Mouse (Mus musculus) neural tube, embryonic 12.5 days (tissue): ENCODE results near the gene Tas1r2. TPM values are rescaled to one million over a fixed set of nuclear protein-coding genes. Genes with fewer than 3 reads are reported as not detected.
A peak's percentile ranks its signal among the peaks of the same experiment; 100 is the strongest.

ENCODE experiments used
- ATAC-seq: fragments of 200-750 bp; cut with Nextera tagmentation; 2 replicates; pipeline ENCODE4 v1.8.0; 2017; ENCODE audit warnings: low read depth, mild to moderate bottlenecking, moderate TSS enrichment, moderate library complexity; ENCODE audit not compliant: low FRiP score
- H3K27ac ChIP-seq: fragments of 300-500 bp; sonication (generic); 2 replicates; pipeline ENCODE4 v1.5.1; 2016
- H3K27me3 ChIP-seq: fragments of 300-500 bp; sonication (generic); replicated peaks from 2 replicates; pipeline ENCODE4 v1.6.1; 2016; ENCODE audit warnings: mild to moderate bottlenecking
- H3K36me3 ChIP-seq: fragments of 300-500 bp; sonication (generic); 2 replicates; pipeline ENCODE4 v1.6.1; 2016; ENCODE audit warnings: mild to moderate bottlenecking
- H3K4me1 ChIP-seq: fragments of 300-500 bp; sonication (generic); 2 replicates; pipeline ENCODE4 v1.6.1; 2016
- H3K4me2 ChIP-seq: fragments of 300-500 bp; sonication (generic); replicated peaks from 2 replicates; pipeline ENCODE4 v1.6.1; 2016; ENCODE audit warnings: mild to moderate bottlenecking
- H3K4me3 ChIP-seq: fragments of 300-500 bp; sonication (generic); 2 replicates; pipeline ENCODE4 v1.5.1; 2016
- H3K9ac ChIP-seq: fragments of 300-500 bp; sonication (generic); 2 replicates; pipeline ENCODE4 v1.6.1; 2016; ENCODE audit warnings: mild to moderate bottlenecking
- H3K9me3 ChIP-seq: fragments of 300-500 bp; sonication (generic); 2 replicates; pipeline ENCODE4 v1.6.1; 2016; ENCODE audit warnings: mild to moderate bottlenecking
- WGBS: fragments of 180-500 bp; shearing (Covaris S2); methylation state at CpG from one replicate; pipeline ENCODE4 v1.1.7; 2016; 5-methylcytosine and 5-hydroxymethylcytosine counted together
- polyA plus RNA-seq: library from polyadenylated mRNA; unstranded; fragments of >200 nt; fragmentation: Nextera tagmentation; extraction: Ambion mirVana; gene quantifications from 2 replicates; pipeline ENCODE4 v1.2.1, GENCODE M21; 2016

Tas1r2 gene
- not detected in 2 replicates for polyA plus RNA-seq

- no peaks in the 10 kb centered on the region for H3K27me3 ChIP-seq
- no peak within 1 kb of the TSS for H3K27ac ChIP-seq
- WGBS = 83% methylated on average over 8 of the region's 8 CpGs
- no peaks in the 10 kb centered on the region for H3K9me3 ChIP-seq
- H3K9ac ChIP-seq = no peak within 1 kb of the TSS
- peaks cover 8% of the 10 kb centered on the region; the same call in 1 of the 2 replicates for H3K36me3 ChIP-seq
- ATAC-seq = no peak
- H3K4me1 ChIP-seq = 0 out of 2 replicates have a peak, but pooled peaks cover 6% of the 10 kb centered on the region
- H3K4me3 ChIP-seq = no peak within 1 kb of the TSS
- no peak within 1 kb of the TSS for H3K4me2 ChIP-seq
Measured at GRCm38 (mm10) chr4:139653238-139653637, at the start of gene Tas1r2. Gene Tas1r2 (plus strand): TSS chr4:139653538.

DNA sequence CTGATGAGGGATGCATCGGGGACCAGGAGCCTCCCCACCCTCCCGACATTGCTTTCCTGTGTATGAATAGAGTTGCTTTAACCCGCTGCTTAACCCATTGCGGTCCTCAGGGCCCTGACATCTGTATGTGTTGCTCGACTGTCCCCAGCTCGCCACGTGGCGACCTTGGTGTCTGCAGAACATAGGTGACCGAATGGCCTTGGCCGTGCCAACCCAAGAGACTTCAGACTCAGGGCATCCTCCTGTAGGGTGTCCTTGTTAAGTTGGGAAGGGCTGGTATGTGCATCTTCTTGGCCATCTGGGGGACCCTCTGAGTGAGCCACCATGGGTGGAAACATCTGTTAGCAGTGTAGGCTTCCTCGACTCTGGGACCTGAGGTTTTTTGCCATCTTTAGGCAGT, 48.1 kb upstream of the Tas1r2 start:
- Histone ChIP-seq H3K9me3 (no peaks in the 10 kb centered on the region), H3K4me1 (peaks cover 17% of the 10 kb centered on the region), H3K4me3 (no peak overlapping the region), H3K4me2 (no peak overlapping the region), H3K9ac (no peak overlapping the region), H3K27me3 (no peaks in the 10 kb centered on the region), H3K27ac (no peak overlapping the region), H3K36me3 (peaks cover 38% of the 10 kb centered on the region)
- no peak for ATAC-seq
- 90% methylated on average over 11 of the region's 11 CpGs for WGBS

DNA sequence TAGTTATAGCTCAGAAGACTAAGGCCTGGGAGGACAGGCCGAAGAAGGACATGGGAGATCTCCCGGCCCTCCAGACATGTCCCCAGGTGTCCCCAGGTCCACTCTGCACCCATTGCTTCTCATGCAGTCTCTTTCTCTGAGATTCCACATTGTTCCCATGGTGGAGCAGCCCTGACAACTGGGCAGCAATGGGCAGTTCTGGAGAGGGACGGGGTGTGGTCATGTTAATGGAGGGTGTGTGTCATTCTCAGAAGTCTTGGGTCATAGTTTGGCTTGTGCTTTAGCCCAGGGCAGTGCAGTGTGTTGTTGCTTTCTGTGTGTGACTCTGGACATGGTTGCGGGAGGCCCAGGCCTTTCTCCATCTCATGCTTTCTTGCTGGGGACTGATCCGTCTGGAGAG, 46.6 kb upstream of the Tas1r2 start:
- Histone ChIP-seq H3K4me3 (no peak overlapping the region), H3K36me3 (peaks cover 38% of the 10 kb centered on the region), H3K27me3 (no peaks in the 10 kb centered on the region), H3K9me3 (no peaks in the 10 kb centered on the region), H3K4me1 (peaks cover 19% of the 10 kb centered on the region), H3K4me2 (no peak overlapping the region), H3K27ac (no peak overlapping the region), H3K9ac (no peak overlapping the region)
- no peak for ATAC-seq
- WGBS = 93% methylated on average over 5 of the region's 5 CpGs

- Histone ChIP-seq H3K4me2 (no peak overlapping the region), H3K36me3 (peaks cover 53% of the 10 kb centered on the region)
Measured at GRCm38 (mm10) chr4:139608975-139609374, 44.4 kb upstream of the Tas1r2 start.

GRCm38 (mm10) chr4:139610954-139611353, 42.4 kb upstream of the Tas1r2 start:
- Histone ChIP-seq H3K4me2 (0 out of 2 replicates have a peak overlapping the region, but pooled peaks have one; percentile 48), H3K36me3 (peaks cover 56% of the 10 kb centered on the region), H3K4me1 (peaks cover 10% of the 10 kb centered on the region), H3K4me3 (no peak overlapping the region), H3K9ac (no peak overlapping the region), H3K27me3 (no peaks in the 10 kb centered on the region), H3K9me3 (peaks cover 5% of the 10 kb centered on the region; the same call in 1 of the 2 replicates), H3K27ac (no peak overlapping the region)
- peak; percentile 48; the same call in 1 of the 2 replicates for ATAC-seq
- 64% methylated on average over 6 of the region's 6 CpGs for WGBS

More at GRCm38 (mm10) chr4:139608975-139609374, 44.4 kb upstream of the Tas1r2 start:
- 75% methylated on average over 4 of the region's 4 CpGs for WGBS
- H3K27ac ChIP-seq = no peak overlapping the region
- H3K9ac ChIP-seq = no peak overlapping the region
- no peak for ATAC-seq
- H3K4me1 ChIP-seq = peaks cover 10% of the 10 kb centered on the region
- H3K27me3 ChIP-seq = no peaks in the 10 kb centered on the region
- H3K9me3 ChIP-seq = peaks cover 5% of the 10 kb centered on the region; the same call in 1 of the 2 replicates
- H3K4me3 ChIP-seq = no peak overlapping the region

DNA sequence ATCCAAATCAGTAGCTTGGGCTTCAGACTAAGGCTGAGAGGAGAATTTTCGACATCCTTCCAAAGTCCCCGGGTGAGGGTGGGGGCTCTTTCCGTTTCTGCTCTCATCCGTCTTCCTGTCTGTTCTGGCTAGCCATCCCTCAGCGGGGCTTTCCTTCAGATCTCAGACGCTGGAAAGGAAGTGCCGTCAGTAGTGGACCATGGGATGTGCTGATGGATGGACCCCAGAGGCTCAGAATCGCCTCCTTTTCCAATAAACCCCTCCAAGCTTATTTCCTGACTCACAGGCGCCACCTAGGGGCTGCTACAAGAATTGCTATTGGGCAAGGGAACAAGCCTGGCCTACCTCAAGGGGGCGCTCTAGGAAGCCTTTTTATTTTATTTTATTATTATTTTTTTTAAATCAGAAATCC, 41.8 kb upstream of the Tas1r2 start:
- 4% methylated on average over 10 of the region's 10 CpGs for WGBS
- Histone ChIP-seq H3K27me3 (no peaks in the 10 kb centered on the region), H3K4me3 (no peak overlapping the region), H3K36me3 (peaks cover 56% of the 10 kb centered on the region), H3K4me1 (peaks cover 15% of the 10 kb centered on the region), H3K27ac (no peak overlapping the region), H3K9ac (no peak overlapping the region), H3K4me2 (peak overlapping the region; percentile 48), H3K9me3 (peaks cover 5% of the 10 kb centered on the region; the same call in 1 of the 2 replicates)
- ATAC-seq = peak; percentile 62; the same call in 1 of the 2 replicates

- peaks cover 42% of the 10 kb centered on the region for H3K36me3 ChIP-seq
- WGBS = 92% methylated on average over 21 of the region's 21 CpGs
- H3K9me3 ChIP-seq = peaks cover 5% of the 10 kb centered on the region; the same call in 1 of the 2 replicates
- no peak overlapping the region for H3K4me2 ChIP-seq
- H3K27ac ChIP-seq = no peak overlapping the region
- no peaks in the 10 kb centered on the region for H3K27me3 ChIP-seq
- ATAC-seq = no peak
- H3K4me1 ChIP-seq = peaks cover 15% of the 10 kb centered on the region; the same call in 1 of the 2 replicates
- no peak overlapping the region for H3K9ac ChIP-seq
- no peak overlapping the region for H3K4me3 ChIP-seq
Measured at GRCm38 (mm10) chr4:139614524-139615260, 38.6 kb upstream of the Tas1r2 start.

- no peaks in the 10 kb centered on the region for H3K27me3 ChIP-seq
- no peak for ATAC-seq
- WGBS = 18% methylated on average over 24 of the region's 24 CpGs
Measured at GRCm38 (mm10) chr4:139616276-139617000, 36.9 kb upstream of the Tas1r2 start.

DNA sequence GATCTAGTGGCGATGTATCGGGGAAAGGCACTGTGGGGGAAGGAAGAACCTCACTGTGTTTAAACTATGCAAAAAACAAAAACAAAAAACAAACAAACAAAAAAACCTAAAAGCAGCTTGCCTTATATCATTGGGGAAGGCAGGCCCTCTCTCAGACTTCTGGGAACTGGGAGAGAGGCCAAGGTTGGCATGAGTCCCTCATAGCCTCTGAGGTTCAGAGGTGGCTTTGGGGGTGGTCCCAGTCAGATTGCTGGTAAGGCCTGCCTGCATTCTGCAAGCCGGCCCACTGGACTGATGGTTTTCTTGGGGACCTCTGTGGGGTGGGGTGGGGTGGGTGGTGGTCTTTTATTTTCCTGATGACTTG, 36.4 kb upstream of the Tas1r2 start:
- no peak for ATAC-seq
- Histone ChIP-seq H3K27ac (no peak overlapping the region), H3K9ac (no peak overlapping the region), H3K9me3 (peaks cover 5% of the 10 kb centered on the region; the same call in 1 of the 2 replicates), H3K4me2 (peak overlapping the region; percentile 52), H3K36me3 (peaks cover 40% of the 10 kb centered on the region), H3K4me3 (0 out of 2 replicates have a peak overlapping the region, but pooled peaks have one; percentile 29), H3K27me3 (no peaks in the 10 kb centered on the region), H3K4me1 (peaks cover 6% of the 10 kb centered on the region; the same call in 1 of the 2 replicates)
- WGBS = 60% methylated on average over 3 of the region's 3 CpGs

More at GRCm38 (mm10) chr4:139616276-139617000, 36.9 kb upstream of the Tas1r2 start:
- Histone ChIP-seq H3K27ac (no peak overlapping the region), H3K4me3 (peak overlapping the region; percentile 29), H3K4me2 (peak overlapping the region; percentile 52), H3K9ac (0 out of 2 replicates have a peak overlapping the region, but pooled peaks have one; percentile 5), H3K4me1 (peaks cover 7% of the 10 kb centered on the region; the same call in 1 of the 2 replicates), H3K36me3 (peaks cover 40% of the 10 kb centered on the region), H3K9me3 (peaks cover 5% of the 10 kb centered on the region; the same call in 1 of the 2 replicates)

- Histone ChIP-seq H3K4me3 (no peak overlapping the region), H3K4me2 (no peak overlapping the region), H3K9ac (no peak overlapping the region), H3K9me3 (no peaks in the 10 kb centered on the region), H3K4me1 (peaks cover 20% of the 10 kb centered on the region), H3K36me3 (peaks cover 18% of the 10 kb centered on the region), H3K27me3 (no peaks in the 10 kb centered on the region), H3K27ac (no peak overlapping the region)
- ATAC-seq = no peak
- WGBS = 82% methylated on average over 6 of the region's 6 CpGs
Measured at GRCm38 (mm10) chr4:139619765-139620164, 33.6 kb upstream of the Tas1r2 start.

- Histone ChIP-seq H3K9ac (peak within 1 kb of the TSS; percentile 56), H3K9me3 (no peaks in the 10 kb centered on the region), H3K27ac (peak within 1 kb of the TSS; percentile 7; the same call in 1 of the 2 replicates), H3K27me3 (no peaks in the 10 kb centered on the region), H3K36me3 (no peaks in the 10 kb centered on the region; the same call in 1 of the 2 replicates), H3K4me3 (peak within 1 kb of the TSS; percentile 50), H3K4me2 (peak within 1 kb of the TSS; percentile 81), H3K4me1 (peaks cover 14% of the 10 kb centered on the region)
- peak; percentile 100 for ATAC-seq
- WGBS = under 1% methylated on average over 33 of the region's 38 CpGs
Measured at GRCm38 (mm10) chr4:139622373-139623282, 30.7 kb upstream of the Tas1r2 start, which contains the start of gene Aldh4a1. Gene Aldh4a1 (plus strand): TSS chr4:139622866.
